Mouse (Mus musculus) cerebellum, adult 11 months (tissue): ENCODE measurements around the gene Tmed4.
A peak's percentile ranks its signal among the peaks of the same experiment; 100 is the strongest.

Source experiments
- DNase-seq: peaks from one replicate; pipeline ENCODE4 v3.0.0; 2022

Gene Tmed4

GRCm38 (mm10) chr11:6274387-6275093 lies at the start of gene Tmed4:
Gene Tmed4 (minus strand): TSS chr11:6274870.
- peak; percentile 99 for DNase-seq

- DNase-seq: no peak
Observed at GRCm38 (mm10) chr11:6323348-6323747, 48.7 kb upstream of the Tmed4 start.

- DNase-seq: no peak
Observed at GRCm38 (mm10) chr11:6322086-6322485, 47.4 kb upstream of the Tmed4 start.

DNA sequence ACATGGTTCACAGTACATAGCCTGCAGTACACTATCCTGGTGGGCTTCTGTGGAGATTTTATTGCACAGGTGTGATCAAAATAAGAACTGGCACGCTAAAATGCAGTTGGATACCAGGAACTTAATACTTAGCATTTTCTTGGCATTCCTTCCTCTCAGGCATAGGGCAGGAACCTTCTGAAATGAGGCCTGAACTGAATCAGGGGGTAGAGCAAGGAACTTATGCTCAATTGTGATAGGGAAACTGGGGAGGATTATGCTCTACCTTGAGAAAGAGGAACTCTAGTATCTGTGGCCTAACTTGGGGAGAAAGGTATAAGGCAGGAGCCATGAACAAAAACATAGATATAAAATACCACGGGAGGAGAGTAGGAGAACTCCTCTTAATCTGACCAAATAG lies 44.7 kb upstream of the Tmed4 start:
- DNase-seq: no peak

DNA sequence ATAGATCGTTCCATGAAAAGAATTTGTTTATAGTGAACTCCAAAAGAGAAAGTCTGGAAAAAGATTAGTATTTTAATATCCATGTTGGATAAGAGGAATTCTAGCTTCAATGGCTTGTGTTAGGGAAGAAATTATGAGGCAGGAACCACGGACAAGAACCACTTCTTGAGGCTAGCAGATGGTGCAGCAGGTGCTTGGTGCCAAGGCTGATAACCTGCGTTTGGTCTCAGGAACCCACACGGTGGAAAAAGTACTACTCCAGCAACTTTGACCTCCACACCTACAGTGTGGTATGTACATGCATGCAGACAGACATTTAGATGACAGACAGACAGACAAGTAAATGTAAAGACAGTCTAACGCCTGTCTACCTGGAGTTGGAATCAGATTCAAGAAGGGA lies 43.9 kb upstream of the Tmed4 start:
- DNase-seq: peak; percentile 31

DNA sequence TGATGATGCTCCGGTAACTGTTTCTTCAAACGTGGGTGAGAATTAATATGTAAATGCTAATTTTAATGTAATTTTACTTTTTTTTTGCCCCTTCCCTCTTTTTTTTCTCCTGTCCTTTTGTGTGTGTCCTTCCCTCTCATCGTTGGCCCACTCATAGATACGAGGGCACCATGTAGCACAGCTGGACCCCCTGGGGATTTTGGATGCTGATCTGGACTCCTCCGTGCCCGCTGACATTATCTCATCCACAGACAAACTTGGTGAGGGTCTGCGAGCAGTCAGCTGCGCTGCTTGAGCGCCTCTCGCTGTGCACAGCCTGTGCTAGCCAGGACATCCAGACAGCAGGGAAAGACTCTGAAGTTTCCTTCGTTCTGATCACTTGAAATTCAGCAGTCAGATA lies 42.2 kb upstream of the Tmed4 start:
- DNase-seq: no peak

DNA sequence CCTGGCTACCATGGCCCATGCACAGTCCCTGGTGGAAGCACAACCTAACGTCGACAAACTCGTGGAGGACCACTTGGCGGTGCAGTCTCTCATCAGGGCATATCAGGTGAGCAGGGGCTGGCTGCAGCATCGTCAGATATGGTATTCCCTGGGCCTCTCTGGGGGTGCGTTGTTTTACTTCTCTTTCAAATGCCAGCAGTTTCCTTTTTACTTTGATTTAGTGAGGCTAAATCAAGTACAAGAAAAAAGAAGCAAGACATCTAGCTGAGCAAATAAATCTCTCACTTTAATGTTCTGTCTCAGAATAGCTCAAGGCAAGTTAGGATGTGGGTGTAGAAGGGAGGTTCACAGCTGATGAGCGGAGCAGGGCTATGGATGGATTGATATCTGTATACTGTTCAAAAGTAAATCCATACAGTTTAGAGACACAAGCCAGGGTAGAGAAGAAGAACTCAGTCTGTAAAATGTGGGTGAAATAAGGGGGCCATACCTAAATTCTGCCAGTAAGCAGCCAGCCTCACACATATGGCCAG lies 39.3 kb upstream of the Tmed4 start:
- no peak for DNase-seq

- no peak for DNase-seq
Observed at GRCm38 (mm10) chr11:6308181-6308580, 33.5 kb upstream of the Tmed4 start.

DNA sequence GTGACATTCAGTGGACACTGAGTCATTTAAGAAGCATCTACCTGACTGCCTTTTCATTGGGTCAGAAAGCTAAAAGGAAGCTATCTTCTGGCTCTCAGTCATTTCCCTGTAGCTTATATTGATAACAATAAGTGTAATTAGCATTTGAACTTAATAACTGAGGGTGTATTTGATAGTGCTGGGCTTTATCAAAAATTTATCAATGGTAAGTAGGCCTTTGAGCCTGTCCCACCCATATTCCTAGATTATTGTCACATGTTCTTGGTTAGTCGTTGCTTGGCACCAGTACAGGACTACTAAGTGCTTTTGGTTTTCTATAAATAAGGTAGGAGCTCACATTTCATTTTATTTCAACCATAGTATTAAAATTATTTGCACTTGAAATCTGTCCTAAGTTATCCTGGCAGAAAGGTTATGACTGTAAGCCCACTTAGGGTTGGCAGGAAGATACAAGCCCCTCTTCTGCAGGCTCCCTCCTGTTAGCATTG lies 31.3 kb upstream of the Tmed4 start:
- DNase-seq: no peak

DNA sequence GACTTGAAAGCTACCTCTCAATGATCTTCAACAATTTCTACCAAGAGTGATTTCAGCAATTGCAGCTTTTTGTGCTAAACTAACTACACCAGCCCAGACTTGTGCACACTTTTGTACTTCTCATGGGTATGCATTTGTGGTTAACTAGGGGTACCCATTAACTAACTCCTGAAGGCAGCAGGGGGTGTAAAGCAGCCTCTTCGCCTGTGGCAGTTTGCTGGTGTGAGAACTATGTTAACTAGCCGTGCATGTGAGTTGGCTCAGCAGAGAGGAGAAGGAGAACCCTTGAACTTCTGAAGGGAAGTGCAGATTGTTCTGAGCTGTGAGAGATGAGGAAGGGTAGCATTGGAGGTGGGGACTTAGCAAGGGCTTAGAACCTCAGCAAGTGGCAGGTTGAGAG lies 28.1 kb upstream of the Tmed4 start:
- no peak for DNase-seq

DNA sequence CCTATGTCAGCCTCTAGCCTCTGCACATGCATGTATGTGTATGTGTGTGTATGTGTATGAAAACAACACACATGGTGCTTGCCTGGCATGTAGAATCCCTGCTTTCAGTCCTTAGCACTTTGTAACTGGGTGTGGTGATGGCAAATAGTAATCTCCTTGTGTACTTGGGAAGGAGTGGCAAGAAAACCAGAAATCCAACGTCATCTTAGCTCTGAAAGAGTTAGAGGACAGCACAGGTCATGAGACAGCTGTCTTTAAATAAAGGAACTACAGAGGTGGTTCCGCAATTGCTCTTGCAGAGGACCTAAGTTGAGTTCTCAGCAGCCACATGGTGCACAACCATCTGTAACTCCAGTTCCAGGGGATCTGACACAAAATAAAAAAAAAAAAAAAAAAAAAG lies 24.8 kb upstream of the Tmed4 start:
- DNase-seq: no peak

GRCm38 (mm10) chr11:6296077-6296476 lies 21.4 kb upstream of the Tmed4 start:
- DNase-seq: no peak

DNA sequence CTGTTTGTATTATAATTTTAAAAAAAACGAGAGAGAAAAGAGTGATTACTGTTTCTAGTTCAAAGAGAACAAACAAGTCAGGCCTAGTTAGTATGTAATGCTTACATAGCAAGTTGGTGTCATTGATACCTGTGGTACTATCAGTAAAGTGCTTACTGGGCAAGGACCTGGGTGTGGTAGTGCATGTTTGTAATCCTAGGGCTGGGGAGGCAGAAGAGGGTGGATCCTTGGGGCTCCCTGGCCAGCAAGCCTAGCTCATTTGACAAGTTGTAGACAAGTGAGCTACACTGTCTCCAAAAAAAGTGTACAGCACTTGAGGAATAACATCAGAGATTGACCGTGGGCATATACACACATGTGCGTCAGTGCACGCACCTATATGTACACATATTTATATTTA lies 20.0 kb upstream of the Tmed4 start:
- no peak for DNase-seq

DNA sequence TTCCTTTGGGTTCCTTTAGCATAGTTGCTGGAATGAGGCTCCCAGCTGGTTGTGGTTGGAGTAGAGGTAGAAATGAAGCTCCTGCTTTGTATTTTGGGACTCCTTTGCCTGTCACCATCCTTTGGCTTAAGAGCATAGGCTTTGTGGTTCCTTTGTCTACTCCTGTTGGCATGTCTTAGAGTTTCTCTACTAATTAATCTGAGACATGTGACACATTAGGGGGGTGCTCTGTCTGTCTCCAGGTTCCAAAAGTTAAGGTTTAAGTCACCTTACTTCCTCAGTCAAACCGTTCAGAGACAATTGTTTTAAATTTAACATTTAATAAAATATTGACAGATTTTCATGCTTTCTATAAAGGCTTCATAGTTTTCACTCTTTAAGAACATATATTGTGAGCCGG lies 18.9 kb upstream of the Tmed4 start:
- no peak for DNase-seq

- no peak for DNase-seq
Observed at GRCm38 (mm10) chr11:6292988-6293349, 18.3 kb upstream of the Tmed4 start.

- no peak for DNase-seq
Observed at GRCm38 (mm10) chr11:6292116-6292987, 17.7 kb upstream of the Tmed4 start.

DNA sequence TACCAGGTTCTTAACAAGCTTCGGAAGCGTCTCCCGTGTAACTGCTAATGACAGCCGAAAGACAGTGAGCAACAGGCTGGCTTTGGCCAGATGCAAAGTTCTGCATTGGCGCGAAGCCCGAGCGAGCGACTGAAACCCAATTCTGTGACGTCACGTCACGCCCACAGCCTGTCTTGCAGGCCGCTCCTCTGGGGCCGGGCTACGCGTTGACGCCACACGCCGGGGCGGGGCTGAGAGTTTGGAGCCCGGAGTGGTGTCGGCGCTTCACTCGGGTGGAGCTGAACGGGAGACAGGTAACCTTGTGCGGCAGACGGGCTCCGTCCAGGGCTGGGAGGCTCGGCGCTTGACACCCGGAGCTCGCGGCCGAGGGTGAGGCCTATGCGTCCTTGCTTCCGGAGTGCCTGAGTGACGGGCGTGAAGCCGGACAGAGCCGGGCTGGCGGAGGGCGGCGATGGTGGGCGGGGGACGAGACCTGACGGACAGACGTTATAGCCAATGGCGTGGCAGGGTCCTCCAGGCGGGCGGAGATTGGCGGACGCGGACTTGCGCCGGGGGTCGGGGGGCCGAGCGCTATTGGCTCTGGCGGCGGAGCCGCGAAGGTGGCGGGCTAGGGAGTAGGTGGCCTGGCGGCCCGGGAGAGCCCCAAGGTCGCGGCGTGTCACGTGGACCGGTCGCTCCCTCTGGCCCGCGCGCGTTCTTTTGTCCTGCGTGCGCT lies 16.9 kb upstream of the Tmed4 start, which contains the start of gene Ogdh:
Gene Ogdh (plus strand): TSS at position 233 of the 715 bp plus-strand sequence.
- DNase-seq: peak; percentile 98

GRCm38 (mm10) chr11:6290883-6291282 lies 16.2 kb upstream of the Tmed4 start:
- DNase-seq: no peak

- no peak for DNase-seq
Observed at GRCm38 (mm10) chr11:6290138-6290537, 15.5 kb upstream of the Tmed4 start.

DNA sequence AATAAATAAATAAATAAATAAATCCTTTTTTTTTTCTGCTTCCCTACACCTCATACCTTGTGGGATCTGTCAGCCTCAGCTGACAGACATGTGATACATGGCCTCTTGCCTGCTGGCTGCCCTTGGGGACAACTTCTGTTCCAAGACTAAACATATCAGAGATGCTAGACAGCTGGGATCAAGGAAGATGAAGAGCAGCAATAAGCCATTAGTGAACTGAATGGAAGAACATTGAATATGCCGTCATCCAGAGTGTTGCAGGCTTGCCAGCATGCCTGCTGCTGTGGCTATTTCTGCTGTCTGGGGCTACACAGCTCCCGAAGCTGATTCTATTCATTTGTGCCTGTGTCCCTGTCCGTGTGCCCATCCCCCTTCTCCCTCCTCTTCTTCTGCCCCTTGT lies 8.3 kb upstream of the Tmed4 start:
- DNase-seq: no peak

- DNase-seq: no peak
Observed at GRCm38 (mm10) chr11:6276466-6276865, 1.8 kb upstream of the Tmed4 start.

DNA sequence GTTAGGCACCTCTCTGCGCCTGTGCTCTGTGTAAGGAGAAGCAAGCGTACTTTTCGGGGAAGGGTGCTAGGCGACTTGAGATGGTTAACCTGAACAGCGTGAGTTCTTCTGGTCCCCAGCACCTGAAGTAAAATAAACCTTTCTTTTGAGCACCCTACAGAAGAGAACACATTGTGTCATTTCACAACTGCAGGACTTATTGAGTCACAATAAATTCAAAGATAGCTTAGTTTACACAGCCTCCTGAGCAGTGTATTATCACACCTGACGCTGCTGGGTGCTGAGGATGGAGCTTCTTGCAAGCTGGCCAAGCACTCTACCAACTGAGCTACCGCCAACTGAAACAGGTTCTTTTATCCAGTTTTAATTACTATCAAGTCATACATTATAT lies 419 bp upstream of the Tmed4 start:
- DNase-seq: no peak

- DNase-seq: no peak
Observed at GRCm38 (mm10) chr11:6273607-6274006, 1.1 kb downstream of the Tmed4 start.
